Mouse (Mus musculus): ENCODE measurements around the gene 4933436I01Rik. TPM values are rescaled to one million over a fixed set of nuclear protein-coding genes. Genes with fewer than 3 reads are reported as not detected.

Gene 4933436I01Rik
- total RNA-seq (2021) = not detected

GRCm38 (mm10) chrX:67921350-67921749 lies at the start of gene 4933436I01Rik:
TSS of gene 4933436I01Rik (minus strand) at chrX:67921450.
- intact Hi-C loops (cut with DNase I) = no loop called here
- DNase-seq (ENCODE audit: extremely low spot score in 1 of 2, low spot score in 2 of 2) = no peak

- DNase-seq (ENCODE audit: extremely low spot score in 1 of 2, low spot score in 2 of 2) = no peak
- intact Hi-C loops (cut with DNase I) = no loop called here
These were observed 3.7 kb upstream of the 4933436I01Rik start for GRCm38 (mm10) chrX:67924769-67925470.

- intact Hi-C loops (cut with DNase I) = no loop called here
These were observed 37.8 kb downstream of the 4933436I01Rik start for GRCm38 (mm10) chrX:67883406-67883805.

More at GRCm38 (mm10) chrX:67883406-67883805, 37.8 kb downstream of the 4933436I01Rik start:
- no peak for DNase-seq (ENCODE audit: extremely low spot score in 1 of 2, low spot score in 2 of 2)

Other genes with a start within 250 kb of the 4933436I01Rik start
- not detected for gene Gm1140, start 227.9 kb downstream of the 4933436I01Rik start, total RNA-seq (2021)
- gene Gm14692, start 225.8 kb downstream of the 4933436I01Rik start, total RNA-seq (2021) = not detected